14 mouse cellular contexts compared by ENCODE assay signal in genomic region chr5:9114162-9114561, GRCm38 (mm10). TPM values are rescaled to one million over a fixed set of nuclear protein-coding genes. Genes with fewer than 3 reads are reported as not detected.
DNase-seq lines count a peak whose midpoint lies in the region; ATAC-seq lines count a peak whose summit lies in the region.
"Had no signal": no experiment of that assay in that cellular context is flagged by ENCODE, and none has a peak within 500 bp of the region (broad histone marks: within the 10 kb centered on the region; RNA-seq: fewer than 3 reads in every experiment).

No protein-coding gene starts in this region.

- no peaks in the 10 kb centered on the region for H3K4me1 ChIP-seq in midbrain, embryonic 15.5 days
- H3K4me1 ChIP-seq: limb, embryonic 15.5 days had no signal

- no peak overlapping the region for H3K4me2 ChIP-seq in midbrain, embryonic 15.5 days
- H3K4me2 ChIP-seq: limb, embryonic 15.5 days; lung, embryonic 14.5 days; neural tube, embryonic 13.5 days had no signal

- intact Hi-C loops in heart, postnatal 14 days (cut with DNase I), result loop anchor here (5.0 kb wide), 2 partner anchors 172 to 247 kb away; no protein-coding TSS in a partner anchor
- intact Hi-C loops in left cerebral cortex, postnatal 10 days (cut with DNase I), result no loop called here

- 46% methylated on average over 6 of the region's 6 CpGs for WGBS in midbrain, embryonic 15.5 days

- H3K27me3 ChIP-seq in midbrain, embryonic 15.5 days (replicated peaks), result no peaks in the 10 kb centered on the region
- H3K27me3 ChIP-seq: limb, embryonic 15.5 days; neural tube, embryonic 13.5 days had no signal

- ATAC-seq in midbrain, embryonic 15.5 days (replicated peaks), result peak; percentile 51; the same call in 1 of the 2 replicates
- ATAC-seq: CD4-positive, CD25-positive, alpha-beta regulatory T cell, adult 4 months had no signal

- no peak overlapping the region for H3K9ac ChIP-seq in midbrain, embryonic 15.5 days
- H3K9ac ChIP-seq: limb, embryonic 15.5 days; lung, embryonic 14.5 days; neural tube, embryonic 13.5 days had no signal

- no peaks in the 10 kb centered on the region for H3K9me3 ChIP-seq in midbrain, embryonic 15.5 days
- H3K9me3 ChIP-seq: limb, embryonic 15.5 days; neural tube, embryonic 13.5 days had no signal

- peaks cover 5% of the 10 kb centered on the region for H3K36me3 ChIP-seq in midbrain, embryonic 15.5 days (replicated peaks)

- DNase-seq in heart, adult 11 months, result peak; percentile 35
- no peak for DNase-seq in heart, postnatal 14 days
- DNase-seq in brain, adult 2 months (ENCODE audit: low read depth, low spot score), result peak; percentile 75
- DNase-seq in cerebellum, postnatal 25 days, result peak; percentile 34 to 57
- no peak for DNase-seq in liver
- DNase-seq in left cerebral cortex, postnatal 10 days (ENCODE audit: extremely low spot score in 1 of 2, low spot score in 2 of 2), result no peak
- DNase-seq: kidney, adult 11 months; kidney, postnatal 4 days; lung, embryonic 14.5 days had no signal

- H3K4me3 ChIP-seq in midbrain, embryonic 15.5 days, result no peak overlapping the region
- H3K4me3 ChIP-seq: erythroblast, embryonic 14.5 days; limb, embryonic 15.5 days; neural tube, embryonic 13.5 days had no signal

- H3K27ac ChIP-seq in midbrain, embryonic 15.5 days, result no peak overlapping the region
- H3K27ac ChIP-seq: limb, embryonic 15.5 days; neural tube, embryonic 13.5 days had no signal

RNA-seq across cellular contexts. Expression of gene Tmem243, which starts 13.7 kb away (rescaled TPM):
- total RNA-seq in heart, postnatal 14 days (2021), result 1 to 10 TPM; 6.9 to 8.3 TPM
- 10.4 and 11.2 TPM in 2 replicates for polyA plus RNA-seq in midbrain, embryonic 15.5 days (2015; fragmentation: Nextera tagmentation; extraction: Ambion mirVana)
- 1 to 10 TPM; 5.5 to 6.9 TPM for total RNA-seq in left cerebral cortex, postnatal 10 days (2021)

RNA-seq across cellular contexts. Expression of gene Dmtf1, which starts 47.4 kb away (rescaled TPM):
- 10 to 100 TPM; 17.2 to 17.3 TPM for total RNA-seq in heart, postnatal 14 days (2021)
- polyA plus RNA-seq in midbrain, embryonic 15.5 days (2015; fragmentation: Nextera tagmentation; extraction: Ambion mirVana), result 60.6 and 63.5 TPM in 2 replicates
- 10 to 100 TPM; 46.7 to 48.0 TPM for total RNA-seq in left cerebral cortex, postnatal 10 days (2021)

Comparison
In these comparisons a context has a peak if more than half of its experiments do, and no peak if none do; other contexts are left out.
1. DNase-seq: peak in heart, adult 11 months (single experiment), brain, adult 2 months (single experiment) and cerebellum, postnatal 25 days (2 of 2); none in heart, postnatal 14 days (0 of 2), liver (single experiment) and left cerebral cortex, postnatal 10 days (0 of 2).